Mouse (Mus musculus) kidney, adult 9 months (tissue): ENCODE measurements around the gene Sap30bp.

ENCODE experiments used
- DNase-seq: peaks from one replicate; pipeline ENCODE4 v3.0.0; 2022

Gene Sap30bp

GRCm38 (mm10) chr11:115959018-115959417 lies 25.9 kb downstream of the Sap30bp start:
- DNase-seq = peak; percentile 32

- no peak for DNase-seq
These were observed 29.8 kb downstream of the Sap30bp start for GRCm38 (mm10) chr11:115962651-115963412.

GRCm38 (mm10) chr11:115964977-115965604 lies 32.0 kb downstream of the Sap30bp start:
- no peak for DNase-seq

- DNase-seq = no peak
These were observed 35.8 kb downstream of the Sap30bp start for GRCm38 (mm10) chr11:115968731-115969405.

- DNase-seq = peak; percentile 38
These were observed 37.1 kb downstream of the Sap30bp start for GRCm38 (mm10) chr11:115970006-115970673.

GRCm38 (mm10) chr11:115971016-115971415 lies 37.9 kb downstream of the Sap30bp start:
- DNase-seq = peak; percentile 39

GRCm38 (mm10) chr11:115974309-115975082 lies 41.4 kb downstream of the Sap30bp start, which contains the start of gene Itgb4:
Gene Itgb4 (plus strand): TSS chr11:115974709.
- DNase-seq = peak; percentile 50

GRCm38 (mm10) chr11:115975083-115975420 lies 42.0 kb downstream of the Sap30bp start:
- no peak for DNase-seq

GRCm38 (mm10) chr11:115975544-115975943 lies 42.5 kb downstream of the Sap30bp start:
- DNase-seq = no peak

- no peak for DNase-seq
These were observed 49.4 kb downstream of the Sap30bp start for GRCm38 (mm10) chr11:115982472-115982871.

- DNase-seq = no peak
These were observed 50.2 kb downstream of the Sap30bp start for GRCm38 (mm10) chr11:115983291-115983690.

- DNase-seq = no peak
These were observed 56.6 kb downstream of the Sap30bp start for GRCm38 (mm10) chr11:115989686-115990085.

GRCm38 (mm10) chr11:115992098-115992497 lies 59.0 kb downstream of the Sap30bp start:
- DNase-seq = no peak

GRCm38 (mm10) chr11:115995256-115995655 lies 62.2 kb downstream of the Sap30bp start:
- DNase-seq = no peak

- no peak for DNase-seq
These were observed 64.0 kb downstream of the Sap30bp start for GRCm38 (mm10) chr11:115997047-115997446.

GRCm38 (mm10) chr11:115997662-115998061 lies 64.6 kb downstream of the Sap30bp start:
- no peak for DNase-seq

GRCm38 (mm10) chr11:115999027-115999426 lies 65.9 kb downstream of the Sap30bp start:
- no peak for DNase-seq

GRCm38 (mm10) chr11:115999538-116000143 lies 66.6 kb downstream of the Sap30bp start:
- peak; percentile 85 for DNase-seq

GRCm38 (mm10) chr11:116000607-116001006 lies 67.5 kb downstream of the Sap30bp start:
- DNase-seq = no peak

GRCm38 (mm10) chr11:116001725-116002124 lies 68.6 kb downstream of the Sap30bp start:
- DNase-seq = no peak

GRCm38 (mm10) chr11:116002894-116003293 lies 69.8 kb downstream of the Sap30bp start:
- DNase-seq = no peak
